Mouse (Mus musculus) stomach, embryonic 14.5 days (tissue): ENCODE data around the gene Pola1. TPM values are rescaled to one million over a fixed set of nuclear protein-coding genes. Genes with fewer than 3 reads are reported as not detected.

Experiments used
- ATAC-seq: fragments of 200-750 bp; cut with Nextera tagmentation; 2 replicates; pipeline ENCODE4 v1.8.0; 2017; ENCODE audit warnings: low read depth, moderate TSS enrichment; ENCODE audit not compliant: insufficient number of reproducible peaks, insufficient read depth, low FRiP score
- H3K27ac ChIP-seq: fragments of 300-500 bp; sonication (generic); 2 replicates; pipeline ENCODE4 v1.5.1; 2014; ENCODE audit warnings: mild to moderate bottlenecking, low read length, moderate library complexity, mixed read lengths
- H3K27me3 ChIP-seq: fragments of 300-500 bp; sonication (generic); 2 replicates; pipeline ENCODE4 v1.6.1; 2014; ENCODE audit warnings: low read length, control low read depth, mixed read lengths; ENCODE audit not compliant: control insufficient read depth, insufficient read depth
- H3K36me3 ChIP-seq: fragments of 300-500 bp; sonication (generic); 2 replicates; pipeline ENCODE4 v1.6.1; 2014; ENCODE audit warnings: mild to moderate bottlenecking, control low read depth, low read length, moderate library complexity, mixed read lengths; ENCODE audit not compliant: control insufficient read depth, insufficient read depth
- H3K4me1 ChIP-seq: fragments of 300-500 bp; sonication (generic); 2 replicates; pipeline ENCODE4 v1.6.1; 2014; ENCODE audit warnings: low read length, control low read depth, mixed read lengths; ENCODE audit not compliant: control insufficient read depth, insufficient read depth
- H3K4me2 ChIP-seq: fragments of 300-500 bp; sonication (generic); replicated peaks from 2 replicates; pipeline ENCODE4 v1.6.1; 2014; ENCODE audit warnings: low read depth, low read length, control low read depth
- H3K4me3 ChIP-seq: fragments of 300-500 bp; sonication (generic); 2 replicates; pipeline ENCODE4 v1.5.1; 2014; ENCODE audit warnings: low read depth, low read length, control low read depth
- H3K9ac ChIP-seq: fragments of 300-500 bp; sonication (generic); replicated peaks from 2 replicates; pipeline ENCODE4 v1.6.1; 2014; ENCODE audit warnings: low read depth, mild to moderate bottlenecking, control low read depth, low read length, moderate library complexity, mixed read lengths
- H3K9me3 ChIP-seq: fragments of 300-500 bp; sonication (generic); 2 replicates; pipeline ENCODE4 v1.6.1; 2016; ENCODE audit warnings: low read depth, low read length, control low read depth; ENCODE audit not compliant: control insufficient read depth
- WGBS: fragments of 180-500 bp; shearing (Covaris S2); extraction: QIAGEN DNeasy Blood & Tissue Kit; methylation state at CpG from one replicate; pipeline ENCODE4 v1.1.7; 2014; 5-methylcytosine and 5-hydroxymethylcytosine counted together
- polyA plus RNA-seq: library from polyadenylated mRNA; unstranded; fragments of >200 nt; fragmentation: Nextera tagmentation; extraction: Ambion mirVana; gene quantifications from 2 replicates; pipeline ENCODE4 v1.2.1, GENCODE M21; 2014

Gene Pola1
- polyA plus RNA-seq, 1 experiment from 2014 or later, result 22.7 TPM

DNA sequence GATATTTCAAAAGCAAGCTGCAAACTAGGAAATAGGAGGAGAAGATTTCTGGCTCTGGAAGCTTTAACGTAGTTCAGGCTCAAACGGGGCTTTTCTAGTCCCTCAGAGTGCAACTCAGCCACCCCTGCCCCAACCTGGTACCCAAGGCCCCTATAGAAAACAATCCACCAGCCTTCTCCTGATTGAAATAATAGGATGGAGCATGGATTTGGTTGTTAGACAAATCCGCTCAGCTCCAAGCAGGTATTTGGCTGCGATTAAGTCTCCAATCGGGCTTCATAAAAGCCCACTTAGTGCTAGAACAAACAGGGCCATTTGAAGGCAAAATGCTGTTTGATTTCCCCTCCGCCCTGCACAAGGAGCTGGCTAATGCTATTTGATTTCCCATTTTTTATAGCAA is 339.9 kb downstream of the Pola1 start:
- Histone ChIP-seq H3K9ac (no peak overlapping the region), H3K9me3 (no peaks in the 10 kb centered on the region; the same call in 1 of the 2 replicates), H3K36me3 (no peaks in the 10 kb centered on the region), H3K4me2 (no peak overlapping the region), H3K4me1 (no peaks in the 10 kb centered on the region), H3K4me3 (no peak overlapping the region), H3K27me3 (peaks cover 27% of the 10 kb centered on the region), H3K27ac (no peak overlapping the region)
- no peak for ATAC-seq
- WGBS, result 21% methylated on average over 6 of the region's 6 CpGs

DNA sequence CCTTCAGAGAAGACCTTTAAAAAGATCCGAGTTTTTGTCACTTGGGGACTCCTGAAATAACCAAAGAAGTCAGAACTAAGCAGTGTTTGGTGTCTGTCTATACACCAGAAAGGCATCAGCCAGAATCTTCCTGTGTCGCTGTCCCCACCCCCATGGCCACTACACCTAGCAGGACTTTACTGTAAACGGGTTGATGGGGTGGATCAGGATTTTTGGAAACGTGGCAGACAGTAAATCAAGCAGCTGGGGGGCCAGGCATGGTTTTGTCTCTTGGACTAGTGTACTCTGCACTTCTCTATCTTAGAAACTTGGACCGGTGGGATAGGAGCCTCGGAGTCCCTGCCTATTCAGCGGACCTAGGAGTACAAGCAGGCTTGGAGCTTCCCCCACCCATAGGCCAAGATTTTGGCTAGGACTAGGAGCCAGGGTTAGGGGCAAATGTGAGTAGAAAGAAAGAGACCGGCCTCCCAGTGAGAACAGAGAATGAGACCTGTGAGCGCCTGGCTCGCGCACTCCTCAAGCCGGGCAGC is 342.0 kb downstream of the Pola1 start:
- Histone ChIP-seq H3K9me3 (no peaks in the 10 kb centered on the region; the same call in 1 of the 2 replicates), H3K4me1 (no peaks in the 10 kb centered on the region), H3K27me3 (peaks cover 27% of the 10 kb centered on the region), H3K4me3 (no peak overlapping the region), H3K9ac (no peak overlapping the region), H3K27ac (no peak overlapping the region), H3K4me2 (no peak overlapping the region), H3K36me3 (no peaks in the 10 kb centered on the region)
- 18% methylated on average over 12 of the region's 12 CpGs for WGBS
- no peak for ATAC-seq

DNA sequence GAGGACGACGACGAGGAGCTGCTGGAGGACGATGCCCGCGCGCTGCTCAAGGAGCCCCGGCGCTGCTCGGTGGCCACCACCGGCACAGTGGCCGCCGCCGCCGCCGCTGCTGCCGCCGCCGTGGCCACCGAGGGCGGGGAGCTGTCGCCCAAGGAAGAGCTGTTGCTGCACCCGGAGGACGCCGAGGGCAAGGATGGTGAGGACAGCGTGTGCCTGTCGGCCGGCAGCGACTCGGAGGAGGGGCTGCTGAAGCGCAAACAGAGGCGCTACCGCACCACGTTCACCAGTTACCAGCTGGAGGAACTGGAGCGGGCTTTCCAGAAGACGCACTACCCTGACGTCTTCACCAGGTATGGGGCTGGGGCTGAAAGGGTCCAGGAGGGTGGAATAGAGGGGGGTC is 342.9 kb downstream of the Pola1 start:
- Histone ChIP-seq H3K27me3 (peaks cover 29% of the 10 kb centered on the region), H3K9ac (no peak overlapping the region), H3K9me3 (no peaks in the 10 kb centered on the region; the same call in 1 of the 2 replicates), H3K4me1 (no peaks in the 10 kb centered on the region), H3K4me2 (peak overlapping the region; percentile 39), H3K27ac (no peak overlapping the region), H3K36me3 (no peaks in the 10 kb centered on the region), H3K4me3 (peak overlapping the region; percentile 22)
- 17% methylated on average over 30 of the region's 37 CpGs for WGBS
- no peak for ATAC-seq

DNA sequence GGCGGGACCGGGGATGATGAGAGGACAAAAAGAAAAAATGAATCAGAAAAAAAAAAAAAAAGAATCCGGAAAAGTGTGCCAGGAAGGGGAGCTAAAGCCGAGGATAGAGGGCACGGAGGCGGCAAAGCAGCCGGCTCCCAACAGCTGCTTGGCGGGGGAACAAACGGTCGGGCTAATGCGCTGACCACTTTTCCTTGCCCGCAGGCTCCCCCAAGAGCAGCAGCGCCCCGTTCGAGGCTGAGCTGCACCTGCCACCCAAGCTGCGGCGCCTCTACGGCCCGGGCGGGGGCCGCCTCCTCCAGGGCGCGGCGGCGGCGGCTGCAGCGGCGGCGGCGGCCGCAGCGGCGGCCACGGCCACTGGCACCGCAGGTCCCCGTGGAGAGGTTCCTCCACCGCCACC is 343.6 kb downstream of the Pola1 start:
- Histone ChIP-seq H3K4me1 (no peaks in the 10 kb centered on the region), H3K4me3 (peak overlapping the region; percentile 22), H3K9ac (no peak overlapping the region), H3K4me2 (peak overlapping the region; percentile 39), H3K36me3 (no peaks in the 10 kb centered on the region), H3K27me3 (peaks cover 26% of the 10 kb centered on the region), H3K27ac (no peak overlapping the region), H3K9me3 (no peaks in the 10 kb centered on the region; the same call in 1 of the 2 replicates)
- 16% methylated on average over 33 of the region's 37 CpGs for WGBS
- ATAC-seq, result no peak

DNA sequence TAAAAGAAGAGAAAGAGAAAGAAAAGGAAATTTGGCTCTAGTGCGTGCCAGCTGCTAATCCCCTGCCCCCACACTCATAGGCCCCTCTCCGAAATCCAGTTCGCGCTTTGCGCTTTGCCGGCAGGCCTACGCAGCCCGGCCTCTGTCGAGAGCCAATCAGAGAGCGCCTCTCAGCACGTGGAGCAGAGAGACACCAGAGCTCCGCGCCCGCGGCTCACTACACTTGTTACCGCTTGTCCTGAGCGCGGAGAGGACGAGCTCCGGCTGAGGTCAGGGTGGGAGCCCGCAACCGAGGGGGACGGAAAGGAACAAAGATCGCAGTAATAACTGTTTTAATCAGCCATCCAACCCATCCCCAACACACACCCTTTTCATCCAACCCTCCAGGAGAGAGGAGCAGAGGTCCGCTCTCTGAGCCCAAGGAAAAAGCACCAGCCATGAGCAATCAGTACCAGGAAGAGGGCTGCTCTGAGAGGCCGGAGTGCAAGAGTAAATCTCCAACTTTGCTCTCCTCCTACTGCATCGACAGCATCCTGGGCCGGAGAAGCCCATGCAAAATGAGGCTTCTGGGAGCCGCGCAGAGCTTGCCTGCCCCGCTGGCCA is 345.6 kb downstream of the Pola1 start, which contains the start of gene Arx:
Arx (plus strand) TSS at position 155 of the 603 bp plus-strand sequence.
- H3K27ac ChIP-seq, result no peak within 1 kb of the TSS
- H3K9me3 ChIP-seq, result no peaks in the 10 kb centered on the region; the same call in 1 of the 2 replicates
- no peak within 1 kb of the TSS for H3K9ac ChIP-seq
- WGBS, result 20% methylated on average over 31 of the region's 31 CpGs
- H3K27me3 ChIP-seq, result peaks cover 28% of the 10 kb centered on the region
- no peak within 1 kb of the TSS for H3K4me2 ChIP-seq
- peak; percentile 95 for ATAC-seq
- H3K4me1 ChIP-seq, result no peaks in the 10 kb centered on the region
- H3K4me3 ChIP-seq, result no peak within 1 kb of the TSS
- H3K36me3 ChIP-seq, result no peaks in the 10 kb centered on the region

DNA sequence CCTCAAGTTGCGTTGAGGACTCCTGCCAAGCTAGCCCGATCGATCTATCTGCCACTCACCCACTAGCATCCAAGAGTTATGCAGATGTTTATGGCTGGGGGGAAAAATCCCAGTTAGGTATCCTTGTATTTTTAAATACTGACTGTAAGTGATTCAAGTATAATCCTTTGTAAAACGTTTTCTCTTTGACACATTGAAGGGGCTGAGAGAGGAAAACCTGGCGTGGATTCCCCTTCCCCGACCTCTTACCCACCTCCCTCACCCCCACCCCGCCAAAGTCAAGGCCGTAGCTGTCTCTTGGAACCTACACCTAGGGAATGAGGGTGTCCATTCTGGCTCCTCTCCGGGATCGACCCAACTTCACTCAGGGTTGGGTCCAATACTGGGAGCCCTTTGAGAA is 346.9 kb downstream of the Pola1 start:
- no peaks in the 10 kb centered on the region for H3K36me3 ChIP-seq
- peaks cover 30% of the 10 kb centered on the region for H3K27me3 ChIP-seq
- no peak overlapping the region for H3K9ac ChIP-seq
- no peaks in the 10 kb centered on the region for H3K4me1 ChIP-seq
- no peak overlapping the region for H3K4me2 ChIP-seq
- ATAC-seq, result no peak
- 20% methylated on average over 10 of the region's 10 CpGs for WGBS
- H3K9me3 ChIP-seq, result no peaks in the 10 kb centered on the region; the same call in 1 of the 2 replicates
- no peak overlapping the region for H3K4me3 ChIP-seq
- H3K27ac ChIP-seq, result no peak overlapping the region

DNA sequence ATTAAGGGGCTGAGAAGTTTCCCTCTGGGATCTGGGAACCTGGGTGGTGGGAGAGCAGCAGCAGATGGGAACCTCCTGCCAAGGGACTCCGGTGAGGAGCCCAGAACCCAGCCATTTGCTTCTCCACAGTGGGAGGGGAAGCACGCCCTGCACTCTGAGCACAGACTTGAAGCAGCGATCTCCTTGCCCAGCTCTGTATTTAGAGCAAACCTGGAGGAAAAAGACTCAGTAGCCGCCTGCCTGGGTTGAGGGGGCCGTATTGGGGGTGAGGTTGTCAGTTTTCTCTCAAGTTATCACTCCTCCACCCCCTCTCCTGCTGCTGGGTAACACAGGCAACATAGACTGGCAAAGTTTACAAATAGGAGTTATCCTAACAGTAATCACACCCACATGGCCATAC is 350.2 kb downstream of the Pola1 start:
- peaks cover 15% of the 10 kb centered on the region for H3K27me3 ChIP-seq
- no peak overlapping the region for H3K4me3 ChIP-seq
- ATAC-seq, result no peak
- H3K4me1 ChIP-seq, result no peaks in the 10 kb centered on the region
- no peak overlapping the region for H3K9ac ChIP-seq
- 32% methylated on average over 5 of the region's 5 CpGs for WGBS
- 0 out of 2 replicates have a peak overlapping the region, but pooled peaks have one; percentile 3 for H3K4me2 ChIP-seq
- H3K36me3 ChIP-seq, result no peaks in the 10 kb centered on the region
- H3K27ac ChIP-seq, result no peak overlapping the region
- H3K9me3 ChIP-seq, result no peaks in the 10 kb centered on the region

DNA sequence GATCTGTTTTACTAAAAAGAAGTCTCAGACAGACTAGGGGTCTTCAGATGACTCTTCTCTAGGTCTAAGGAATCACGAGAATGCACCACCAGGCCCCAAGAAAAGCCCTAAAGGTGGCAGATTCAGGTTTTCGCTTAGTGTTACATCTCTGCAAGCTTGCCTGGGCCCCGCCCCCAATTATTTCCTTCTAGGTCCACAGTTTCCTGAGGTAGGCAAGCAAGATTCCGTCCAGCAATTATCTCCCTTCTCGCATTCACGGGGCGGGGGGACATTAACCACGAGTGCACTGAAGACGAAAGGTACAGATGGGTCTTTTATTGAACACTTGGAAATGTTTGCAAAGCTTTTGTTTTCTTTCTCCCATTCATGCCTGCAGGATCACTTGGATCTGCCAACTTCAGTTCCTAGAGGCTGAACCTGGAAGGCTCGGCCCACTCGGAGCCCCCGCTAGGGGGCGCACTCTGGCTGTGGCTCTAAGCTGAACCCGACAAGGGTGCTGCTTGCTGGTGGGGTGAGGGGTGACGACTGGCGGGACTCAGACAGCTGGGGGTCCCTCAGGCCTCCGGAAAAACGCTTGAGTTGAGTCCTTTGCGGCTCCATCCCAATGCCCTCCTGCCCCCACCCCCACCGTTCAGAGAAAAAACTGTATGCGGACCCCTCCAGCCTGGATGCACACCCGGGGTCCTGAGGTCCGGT is 350.8 kb downstream of the Pola1 start:
- no peak for ATAC-seq
- H3K4me2 ChIP-seq, result 0 out of 2 replicates have a peak overlapping the region, but pooled peaks have one; percentile 3

More for the DNA sequence above, 350.8 kb downstream of the Pola1 start:
- no peaks in the 10 kb centered on the region for H3K9me3 ChIP-seq
- peaks cover 12% of the 10 kb centered on the region; the same call in 1 of the 2 replicates for H3K27me3 ChIP-seq
- no peak overlapping the region for H3K9ac ChIP-seq
- no peaks in the 10 kb centered on the region for H3K36me3 ChIP-seq
- no peak overlapping the region for H3K4me3 ChIP-seq
- no peaks in the 10 kb centered on the region for H3K4me1 ChIP-seq
- H3K27ac ChIP-seq, result no peak overlapping the region
- WGBS, result 16% methylated on average over 23 of the region's 23 CpGs
